Mouse (Mus musculus) hindbrain, embryonic 13.5 days (tissue): Measurements from ENCODE around the gene Cmtm2a. TPM values are rescaled to one million over a fixed set of nuclear protein-coding genes. Genes with fewer than 3 reads are reported as not detected.
"Not testable (repeated sequence)": the region's sequence is repeated elsewhere in the genome, so short reads cannot be mapped to it uniquely, and the experiment has no call there.

ENCODE experiments used
- ATAC-seq: fragments of 200-750 bp; cut with Nextera tagmentation; 2 replicates; pipeline ENCODE4 v1.8.0; 2017; ENCODE audit warnings: moderate TSS enrichment; ENCODE audit not compliant: low FRiP score
- H3K27ac ChIP-seq: fragments of 300-500 bp; sonication (generic); 2 replicates; pipeline ENCODE4 v1.5.1; 2015; ENCODE audit warnings: inconsistent platforms, mild to moderate bottlenecking, moderate library complexity
- H3K27me3 ChIP-seq: fragments of 300-500 bp; sonication (generic); 2 replicates; pipeline ENCODE4 v1.6.1; 2015; ENCODE audit warnings: mild to moderate bottlenecking, inconsistent platforms
- H3K36me3 ChIP-seq: fragments of 300-500 bp; sonication (generic); 2 replicates; pipeline ENCODE4 v1.6.1; 2015; ENCODE audit warnings: mild to moderate bottlenecking, inconsistent platforms
- H3K4me1 ChIP-seq: fragments of 300-500 bp; sonication (generic); replicated peaks from 2 replicates; pipeline ENCODE4 v1.6.1; 2015; ENCODE audit warnings: inconsistent platforms
- H3K4me2 ChIP-seq: fragments of 300-500 bp; sonication (generic); 2 replicates; pipeline ENCODE4 v1.6.1; 2015; ENCODE audit warnings: inconsistent platforms, mild to moderate bottlenecking, moderate library complexity
- H3K4me3 ChIP-seq: fragments of 300-500 bp; sonication (generic); 2 replicates; pipeline ENCODE4 v1.5.1; 2015; ENCODE audit warnings: mild to moderate bottlenecking, inconsistent platforms
- H3K9ac ChIP-seq: fragments of 300-500 bp; sonication (generic); 2 replicates; pipeline ENCODE4 v1.6.1; 2015; ENCODE audit warnings: mild to moderate bottlenecking, inconsistent platforms
- H3K9me3 ChIP-seq: fragments of 300-500 bp; sonication (generic); 2 replicates; pipeline ENCODE4 v1.6.1; 2016; ENCODE audit warnings: inconsistent platforms
- WGBS: fragments of 180-500 bp; shearing (Covaris S2); methylation state at CpG from one replicate; pipeline ENCODE4 v1.1.7; 2015; 5-methylcytosine and 5-hydroxymethylcytosine counted together
- polyA plus RNA-seq: library from polyadenylated mRNA; unstranded; fragments of >200 nt; fragmentation: Nextera tagmentation; extraction: Ambion mirVana; gene quantifications from 2 replicates; pipeline ENCODE4 v1.2.1, GENCODE M21; 2015

The Cmtm2a gene
- polyA plus RNA-seq, 1 experiment from 2014 or later = not detected

DNA sequence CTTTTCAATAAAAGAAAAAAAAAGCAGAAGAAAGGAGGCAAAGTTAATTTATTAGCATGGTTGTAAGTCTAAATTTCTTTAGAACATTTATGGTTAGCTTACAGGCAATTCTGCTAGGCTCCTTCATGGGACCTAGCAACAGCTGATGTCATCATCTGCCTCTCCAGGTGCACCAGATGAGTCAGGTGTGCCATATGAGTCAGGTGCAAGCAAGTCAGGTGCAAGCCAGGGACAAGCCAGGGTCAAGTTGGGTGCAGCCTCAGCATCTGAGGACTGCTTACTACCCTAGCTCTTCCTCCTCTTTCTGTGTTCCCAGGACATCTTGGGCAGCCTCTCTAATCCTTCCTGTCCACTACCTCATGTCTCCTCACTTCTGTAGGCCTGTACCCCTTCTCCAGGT is 24.6 kb downstream of the Cmtm2a start:
- Histone ChIP-seq H3K4me1 (no peaks in the 10 kb centered on the region), H3K4me2 (no peak overlapping the region), H3K9ac (no peak overlapping the region), H3K27ac (no peak overlapping the region), H3K9me3 (no peaks in the 10 kb centered on the region), H3K27me3 (no peaks in the 10 kb centered on the region), H3K4me3 (no peak overlapping the region), H3K36me3 (peaks cover 15% of the 10 kb centered on the region)
- no peak for ATAC-seq

DNA sequence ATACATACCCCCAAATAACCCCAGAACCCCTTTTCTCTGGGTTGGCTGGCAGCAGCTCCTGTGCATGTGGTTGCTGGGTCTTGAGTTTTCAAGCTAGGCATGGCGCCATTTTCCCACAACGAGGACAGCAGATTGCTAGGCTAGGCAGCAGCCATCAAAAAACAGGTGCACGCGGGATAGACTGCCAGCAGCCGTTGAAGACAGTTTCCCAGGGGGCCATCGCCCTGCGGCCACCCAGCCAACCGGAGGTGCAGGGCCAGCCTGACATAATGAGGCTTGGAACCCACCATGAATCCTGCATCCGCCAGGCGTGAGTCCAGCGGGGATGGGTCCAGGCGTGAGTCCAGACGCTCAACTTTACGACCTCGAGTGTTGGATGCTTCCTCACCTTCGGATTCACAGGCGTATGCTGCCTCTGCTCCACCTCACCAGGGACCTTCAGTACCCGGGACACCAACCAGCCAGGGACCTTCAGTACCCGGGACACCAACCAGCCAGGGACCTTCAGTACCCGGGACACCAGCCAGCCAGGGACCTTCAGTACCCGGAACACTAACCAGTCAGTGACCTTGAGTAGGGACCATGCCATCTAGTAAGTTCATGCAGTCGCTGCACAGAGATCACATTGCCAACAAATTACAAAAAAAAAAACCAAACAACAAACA is 28.6 kb downstream of the Cmtm2a start:
- WGBS = 99% methylated on average over 22 of the region's 22 CpGs
- H3K4me3 ChIP-seq, H3K27me3 ChIP-seq, ATAC-seq, H3K27ac ChIP-seq, H3K9me3 ChIP-seq, H3K4me2 ChIP-seq, H3K4me1 ChIP-seq, H3K9ac ChIP-seq: not testable (repeated sequence)
- H3K36me3 ChIP-seq = peaks cover 24% of the 10 kb centered on the region

DNA sequence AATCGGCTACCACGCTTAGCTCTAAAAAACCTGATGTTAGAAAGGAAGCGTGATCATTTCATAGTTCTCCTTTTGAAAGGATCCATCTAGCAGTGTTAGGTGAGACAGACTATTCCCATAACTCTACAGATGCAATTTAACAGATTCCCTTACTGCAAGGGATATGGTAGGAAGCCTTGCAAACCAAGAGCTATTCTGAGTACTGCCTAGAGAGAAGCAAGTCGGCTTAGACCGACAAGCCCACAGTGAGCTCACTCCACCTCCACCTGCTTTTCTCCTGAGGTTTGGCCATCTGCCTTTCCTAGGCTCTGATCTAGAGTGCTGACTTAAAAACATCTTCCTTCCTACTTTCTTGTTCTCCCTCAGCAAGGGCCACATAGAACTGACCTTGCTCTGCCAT is 31.2 kb downstream of the Cmtm2a start:
- H3K4me1 ChIP-seq, H3K27me3 ChIP-seq, ATAC-seq, H3K9me3 ChIP-seq, H3K9ac ChIP-seq, H3K4me2 ChIP-seq, H3K4me3 ChIP-seq, H3K27ac ChIP-seq: not testable (repeated sequence)
- H3K36me3 ChIP-seq = peaks cover 45% of the 10 kb centered on the region
- WGBS = 97% methylated on average over 5 of the region's 5 CpGs

DNA sequence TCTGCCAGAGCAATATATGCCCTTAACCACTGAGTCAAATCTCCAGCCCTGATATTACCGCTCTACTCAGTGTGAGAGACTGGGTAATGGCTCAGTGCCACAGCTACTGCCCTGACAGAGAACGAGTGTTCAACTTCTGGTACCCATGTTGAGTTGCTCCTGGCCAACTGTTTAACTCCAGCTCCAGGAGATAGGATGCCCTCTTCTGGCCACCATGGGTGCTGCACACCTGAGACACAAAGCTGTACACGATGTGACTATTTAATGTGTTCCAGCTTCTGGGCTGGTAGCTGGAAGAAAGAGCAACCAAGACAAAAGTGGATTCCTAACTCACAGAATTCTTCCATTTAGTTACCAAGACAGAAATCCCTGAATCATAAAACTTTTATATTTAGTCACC is 40.0 kb downstream of the Cmtm2a start:
- H3K4me1 ChIP-seq = peaks cover 10% of the 10 kb centered on the region
- no peak for ATAC-seq
- H3K4me3 ChIP-seq = no peak overlapping the region
- WGBS = 91% methylated on average over 3 of the region's 3 CpGs
- peaks cover 8% of the 10 kb centered on the region for H3K36me3 ChIP-seq
- H3K4me2 ChIP-seq = no peak overlapping the region
- H3K27ac ChIP-seq = no peak overlapping the region
- no peaks in the 10 kb centered on the region for H3K9me3 ChIP-seq
- no peaks in the 10 kb centered on the region for H3K27me3 ChIP-seq
- no peak overlapping the region for H3K9ac ChIP-seq

DNA sequence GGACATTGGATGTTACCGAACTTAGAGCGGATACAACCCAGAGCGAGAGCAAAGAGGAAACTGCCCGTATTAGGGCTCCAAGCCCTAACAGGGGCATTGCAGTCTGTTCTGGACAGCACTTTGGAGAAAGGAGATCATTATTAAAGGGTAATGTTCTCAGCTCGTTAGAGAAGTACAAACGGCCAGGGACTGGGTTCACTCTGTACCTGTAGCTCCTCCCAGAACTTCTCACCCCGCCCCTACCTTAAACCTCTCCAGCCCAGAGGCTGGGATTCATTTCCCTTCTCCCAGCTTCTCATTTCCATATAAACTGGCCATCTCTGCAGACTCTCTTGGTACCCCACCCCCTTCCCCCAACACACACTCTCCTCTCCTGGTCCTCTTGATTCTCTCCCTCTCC is 41.5 kb downstream of the Cmtm2a start:
- Histone ChIP-seq H3K4me3 (peak overlapping the region; percentile 66), H3K36me3 (no peaks in the 10 kb centered on the region), H3K9me3 (no peaks in the 10 kb centered on the region), H3K4me1 (peaks cover 26% of the 10 kb centered on the region), H3K4me2 (peak overlapping the region; percentile 77), H3K27ac (peak overlapping the region; percentile 76; the same call in 1 of the 2 replicates), H3K9ac (peak overlapping the region; percentile 75), H3K27me3 (no peaks in the 10 kb centered on the region)
- no peak for ATAC-seq
- WGBS = 0% methylated on average over 7 of the region's 7 CpGs

DNA sequence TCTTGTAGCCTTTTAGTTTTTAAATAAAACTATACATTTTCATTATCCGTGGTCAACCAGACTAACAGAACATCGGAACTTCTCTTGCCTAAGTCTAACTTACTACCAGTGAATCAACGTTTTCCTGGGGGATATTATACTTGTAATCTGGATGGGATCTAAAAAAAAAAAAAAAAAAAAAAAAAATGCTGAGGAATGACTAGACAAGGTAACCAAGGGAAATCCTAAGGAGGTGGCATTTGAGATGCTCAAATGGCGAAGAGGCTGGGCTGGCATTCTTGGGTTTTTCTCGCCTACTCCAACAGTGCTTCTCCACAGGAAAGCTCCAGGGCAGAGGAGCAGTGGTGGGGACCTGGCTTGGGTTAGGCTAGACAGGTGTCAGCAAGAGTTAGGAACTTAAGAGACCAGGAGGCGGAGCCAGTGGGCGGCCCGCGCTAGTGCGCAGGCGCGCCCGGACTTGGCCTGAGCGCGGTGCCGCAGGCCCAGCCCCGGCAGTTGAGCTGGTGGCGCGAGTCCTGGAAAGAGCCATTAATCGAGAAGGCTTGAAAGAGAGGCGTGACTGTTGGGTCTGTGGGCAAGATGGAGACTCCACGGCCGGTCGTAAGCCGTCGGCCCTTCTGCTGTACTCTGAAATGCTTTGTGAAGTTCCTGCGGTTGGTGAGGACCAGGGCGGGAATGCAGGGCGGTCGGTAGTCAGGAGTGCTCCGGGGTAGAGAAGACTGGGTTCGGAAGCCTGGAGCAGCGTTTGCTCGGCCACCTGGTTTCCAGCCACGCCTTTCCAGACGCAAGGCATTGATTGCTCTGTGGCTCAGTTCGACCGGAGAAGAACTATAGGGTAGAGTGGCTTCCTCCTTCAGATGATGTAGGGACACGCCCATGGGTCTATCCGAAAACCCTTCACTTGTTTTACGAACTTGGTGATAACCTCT is 42.3 kb downstream of the Cmtm2a start, which contains the start of gene Cklf:
Gene Cklf (plus strand): TSS at position 423 of the 929 bp plus-strand sequence.
- ATAC-seq = peak; percentile 83
- 4% methylated on average over 41 of the region's 41 CpGs for WGBS
- Histone ChIP-seq H3K4me3 (peak within 1 kb of the TSS; percentile 66), H3K4me1 (peaks cover 26% of the 10 kb centered on the region), H3K4me2 (peak within 1 kb of the TSS; percentile 77), H3K9me3 (no peaks in the 10 kb centered on the region), H3K27me3 (no peaks in the 10 kb centered on the region), H3K36me3 (no peaks in the 10 kb centered on the region; the same call in 1 of the 2 replicates), H3K27ac (peak within 1 kb of the TSS; percentile 76), H3K9ac (peak within 1 kb of the TSS; percentile 75)

DNA sequence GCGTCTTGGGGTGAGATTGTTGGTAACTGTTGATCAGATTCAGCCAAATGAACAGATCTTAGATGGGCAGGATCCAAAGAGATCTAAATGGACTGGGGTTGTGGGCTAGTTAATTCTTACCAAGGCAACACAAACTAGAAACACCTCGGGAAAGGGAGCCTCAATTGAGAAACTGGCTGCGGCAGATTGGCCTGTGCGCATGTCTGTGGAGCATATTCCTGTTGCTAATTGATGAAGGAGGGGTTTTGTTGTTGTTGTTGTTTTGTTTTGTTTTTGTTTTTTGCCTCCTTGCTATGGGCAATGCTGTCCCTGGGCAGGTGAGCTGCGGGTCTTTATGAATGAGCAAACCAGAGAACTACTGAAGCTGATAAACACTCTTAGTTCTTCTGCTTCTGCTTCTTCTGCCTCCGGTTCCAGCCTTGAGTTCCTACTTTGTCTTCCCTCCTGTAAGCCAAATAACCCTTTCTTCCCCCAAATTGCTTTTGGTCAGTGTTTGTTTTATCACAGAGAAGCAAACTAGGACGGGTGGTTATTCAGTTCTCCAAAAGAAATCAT is 43.5 kb downstream of the Cmtm2a start:
- no peak overlapping the region for H3K27ac ChIP-seq
- H3K36me3 ChIP-seq = peaks cover 10% of the 10 kb centered on the region
- H3K27me3 ChIP-seq = no peaks in the 10 kb centered on the region
- H3K4me2 ChIP-seq = no peak overlapping the region
- WGBS = 87% methylated on average over 7 of the region's 7 CpGs
- peaks cover 26% of the 10 kb centered on the region for H3K4me1 ChIP-seq
- H3K9me3 ChIP-seq = no peaks in the 10 kb centered on the region
- no peak overlapping the region for H3K4me3 ChIP-seq
- no peak for ATAC-seq
- no peak overlapping the region for H3K9ac ChIP-seq

DNA sequence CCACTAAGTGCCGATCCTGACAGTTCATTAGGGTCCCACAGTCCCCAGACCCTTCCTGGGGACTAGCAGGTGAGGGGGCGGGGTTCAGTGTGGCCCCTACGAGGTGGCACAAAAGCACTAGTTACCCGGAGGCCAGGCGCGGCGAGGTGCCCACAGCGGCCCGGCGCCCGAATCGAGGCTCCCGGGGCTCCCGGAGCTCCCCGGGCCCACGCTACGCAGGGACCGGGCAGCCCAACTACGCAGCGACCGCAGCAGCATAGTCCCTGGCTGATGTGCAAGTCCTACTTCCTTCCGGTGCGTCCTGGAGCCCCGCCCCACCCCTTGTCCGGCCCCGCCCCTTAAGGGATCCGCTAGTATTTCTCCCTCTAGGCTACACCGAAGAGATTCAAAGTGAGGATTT is 44.7 kb downstream of the Cmtm2a start, which contains the start of gene Tk2:
Gene Tk2 (minus strand): TSS at position 283 of the 400 bp plus-strand sequence.
- under 1% methylated on average over 28 of the region's 28 CpGs for WGBS
- Histone ChIP-seq H3K4me2 (peak within 1 kb of the TSS; percentile 91), H3K36me3 (peaks cover 21% of the 10 kb centered on the region), H3K4me1 (peaks cover 26% of the 10 kb centered on the region), H3K9ac (peak within 1 kb of the TSS; percentile 87), H3K9me3 (no peaks in the 10 kb centered on the region), H3K27me3 (no peaks in the 10 kb centered on the region), H3K4me3 (peak within 1 kb of the TSS; percentile 80), H3K27ac (peak within 1 kb of the TSS; percentile 45; the same call in 1 of the 2 replicates)
- peak; percentile 93 for ATAC-seq

DNA sequence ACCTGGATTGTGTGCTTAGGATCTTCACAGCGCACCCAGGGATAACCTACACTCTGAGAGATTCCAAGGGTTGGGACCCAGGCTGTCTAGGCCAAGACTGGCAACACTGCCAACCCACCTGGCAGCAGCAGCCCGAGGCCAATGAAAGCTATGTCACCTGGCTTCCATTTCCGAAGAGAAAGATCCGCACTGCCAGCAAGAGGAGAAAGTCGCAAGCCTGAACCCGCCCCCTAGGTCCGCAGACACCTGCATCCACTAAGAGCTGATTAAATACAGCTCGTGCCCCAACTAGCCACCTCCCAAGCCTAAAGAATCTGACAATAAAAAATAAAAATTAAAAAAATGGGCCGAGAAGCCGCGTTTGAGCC is 45.1 kb downstream of the Cmtm2a start:
- peaks cover 25% of the 10 kb centered on the region for H3K36me3 ChIP-seq
- peak overlapping the region; percentile 45; the same call in 1 of the 2 replicates for H3K27ac ChIP-seq
- H3K9ac ChIP-seq = peak overlapping the region; percentile 87
- peak overlapping the region; percentile 91 for H3K4me2 ChIP-seq
- WGBS = 4% methylated on average over 11 of the region's 11 CpGs
- no peaks in the 10 kb centered on the region for H3K27me3 ChIP-seq
- H3K4me3 ChIP-seq = peak overlapping the region; percentile 80
- no peaks in the 10 kb centered on the region for H3K9me3 ChIP-seq
- ATAC-seq = peak; percentile 23
- peaks cover 26% of the 10 kb centered on the region for H3K4me1 ChIP-seq

DNA sequence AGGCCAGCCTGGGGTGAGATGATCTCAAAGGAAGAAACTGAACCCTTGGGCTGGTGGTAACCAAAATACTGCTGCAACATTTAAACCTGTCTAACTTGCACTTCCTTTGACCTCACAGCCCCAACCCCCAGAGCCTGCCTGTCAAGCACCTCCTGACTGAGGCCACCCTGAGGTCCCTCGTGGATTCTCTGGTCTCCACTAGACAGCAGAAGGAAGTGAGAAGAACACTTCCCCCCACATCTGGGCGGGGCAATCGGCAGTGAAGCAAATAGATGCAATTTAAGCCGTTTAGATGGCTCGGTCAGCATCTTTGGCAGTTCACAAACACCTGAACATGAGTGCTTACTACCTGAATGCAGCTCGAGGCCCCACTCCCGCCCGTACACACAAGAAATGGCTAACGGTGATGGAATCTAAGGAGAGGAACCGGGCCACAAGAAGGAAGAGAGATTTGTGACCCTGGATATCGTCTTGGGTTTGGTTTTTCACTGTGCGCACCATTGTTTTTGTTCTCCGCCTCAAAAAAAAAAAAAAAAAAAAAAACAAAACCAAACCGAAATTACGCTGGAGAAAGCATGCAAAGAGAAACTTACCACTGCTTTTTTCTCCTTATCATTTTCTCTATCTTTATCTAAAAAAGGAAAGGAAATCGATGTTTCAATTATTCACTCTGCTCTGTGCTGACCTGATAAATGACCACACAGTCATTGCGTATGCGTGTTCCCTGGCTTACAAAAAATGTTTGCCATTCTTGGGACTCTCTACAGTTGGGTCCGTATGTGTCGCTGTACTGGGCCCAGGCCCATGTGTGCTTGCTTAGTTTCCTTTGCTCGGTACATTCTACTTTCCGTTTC is 45.7 kb downstream of the Cmtm2a start:
- 0 out of 2 replicates have a peak overlapping the region, but pooled peaks have one; percentile 45 for H3K27ac ChIP-seq
- no peak for ATAC-seq
- WGBS = 75% methylated on average over 22 of the region's 22 CpGs

DNA sequence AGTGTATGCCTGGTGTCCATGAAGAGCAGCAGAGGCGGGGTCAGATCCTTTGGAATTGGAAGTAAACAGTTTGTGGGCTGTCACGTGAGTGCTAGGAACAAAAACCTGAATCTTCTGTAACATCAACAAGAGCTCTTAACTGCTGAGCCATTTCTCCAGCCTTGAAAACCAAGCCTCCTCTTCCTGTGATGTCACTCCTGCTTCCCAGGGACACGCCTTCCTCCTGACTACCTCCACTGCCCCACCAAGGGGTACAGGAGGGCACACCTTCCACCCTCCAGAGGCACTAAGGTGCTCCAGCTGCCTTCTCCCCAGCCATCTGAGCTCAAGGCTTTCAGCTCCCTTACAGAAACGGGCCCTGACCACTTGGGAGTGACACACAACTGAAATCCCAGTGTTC is 46.4 kb downstream of the Cmtm2a start:
- Histone ChIP-seq H3K27ac (no peak overlapping the region), H3K9ac (peak overlapping the region; percentile 56), H3K4me1 (peaks cover 24% of the 10 kb centered on the region), H3K27me3 (no peaks in the 10 kb centered on the region), H3K36me3 (peaks cover 38% of the 10 kb centered on the region), H3K4me3 (no peak overlapping the region), H3K9me3 (no peaks in the 10 kb centered on the region), H3K4me2 (no peak overlapping the region)
- WGBS = 88% methylated on average over 4 of the region's 4 CpGs
- no peak for ATAC-seq

More for the DNA sequence above, 45.7 kb downstream of the Cmtm2a start:
- Histone ChIP-seq H3K36me3 (peaks cover 31% of the 10 kb centered on the region), H3K4me2 (peak overlapping the region; percentile 91), H3K9ac (peak overlapping the region; percentile 87), H3K27me3 (no peaks in the 10 kb centered on the region), H3K4me1 (peaks cover 26% of the 10 kb centered on the region), H3K4me3 (peak overlapping the region; percentile 80), H3K9me3 (no peaks in the 10 kb centered on the region)
